Mouse (Mus musculus): ENCODE results near the gene Htr6. TPM values are rescaled to one million over a fixed set of nuclear protein-coding genes. Genes with fewer than 3 reads are reported as not detected.

The Htr6 gene
- polyA plus RNA-seq, 1 experiment from 2014 or later: 0.51 TPM

GRCm38 (mm10) chr4:139101546-139101945 is 26.2 kb upstream of the Htr6 start:
- Histone ChIP-seq H3K27me3 (no peaks in the 10 kb centered on the region), H3K9ac (no peak overlapping the region), H3K27ac (peak overlapping the region; percentile 86), H3K36me3 (peaks cover 31% of the 10 kb centered on the region), H3K4me3 (no peak overlapping the region), H3K4me1 (peaks cover 64% of the 10 kb centered on the region), H3K4me2 (peak overlapping the region; percentile 4; the same call in 1 of the 2 replicates), H3K9me3 (no peaks in the 10 kb centered on the region)
- no peak for ATAC-seq (ENCODE audit: insufficient number of reproducible peaks, insufficient read depth, low FRiP score, low TSS enrichment, low read depth)
- WGBS: 39% methylated on average over 6 of the region's 6 CpGs

- no peak overlapping the region for H3K4me3 ChIP-seq
- peaks cover 60% of the 10 kb centered on the region for H3K4me1 ChIP-seq
- no peak overlapping the region; the same call in 1 of the 2 replicates for H3K27ac ChIP-seq
- no peaks in the 10 kb centered on the region for H3K9me3 ChIP-seq
- H3K36me3 ChIP-seq: peaks cover 31% of the 10 kb centered on the region
- no peak for ATAC-seq (ENCODE audit: insufficient number of reproducible peaks, insufficient read depth, low FRiP score, low TSS enrichment, low read depth)
- H3K27me3 ChIP-seq: no peaks in the 10 kb centered on the region
- no peak overlapping the region for H3K9ac ChIP-seq
- no peak overlapping the region for H3K4me2 ChIP-seq
- WGBS: 93% methylated on average over 8 of the region's 8 CpGs
Measured at GRCm38 (mm10) chr4:139100326-139100725, 25.0 kb upstream of the Htr6 start.

- H3K9ac ChIP-seq: no peak overlapping the region
- H3K27ac ChIP-seq: no peak overlapping the region
- H3K4me1 ChIP-seq: peaks cover 46% of the 10 kb centered on the region
- WGBS: 70% methylated on average over 5 of the region's 5 CpGs
- peaks cover 22% of the 10 kb centered on the region; the same call in 1 of the 2 replicates for H3K27me3 ChIP-seq
- peaks cover under 1% of the 10 kb centered on the region; the same call in 1 of the 2 replicates for H3K36me3 ChIP-seq
- H3K4me2 ChIP-seq: no peak overlapping the region
- no peak for ATAC-seq (ENCODE audit: insufficient number of reproducible peaks, insufficient read depth, low FRiP score, low TSS enrichment, low read depth)
- H3K9me3 ChIP-seq: no peaks in the 10 kb centered on the region
- no peak overlapping the region for H3K4me3 ChIP-seq
Measured at GRCm38 (mm10) chr4:139096201-139096600, 20.8 kb upstream of the Htr6 start.

- Histone ChIP-seq H3K4me1 (peaks cover 46% of the 10 kb centered on the region), H3K9me3 (no peaks in the 10 kb centered on the region), H3K27ac (no peak overlapping the region), H3K27me3 (peaks cover 22% of the 10 kb centered on the region; the same call in 1 of the 2 replicates), H3K9ac (no peak overlapping the region), H3K4me3 (no peak overlapping the region), H3K36me3 (no peaks in the 10 kb centered on the region), H3K4me2 (no peak overlapping the region)
- 29% methylated on average over 1 of the region's 1 CpGs for WGBS
- ATAC-seq (ENCODE audit: insufficient number of reproducible peaks, insufficient read depth, low FRiP score, low TSS enrichment, low read depth): no peak
Measured at GRCm38 (mm10) chr4:139095406-139095805, 20.0 kb upstream of the Htr6 start.

- H3K27me3 ChIP-seq: peaks cover 22% of the 10 kb centered on the region; the same call in 1 of the 2 replicates
- H3K4me2 ChIP-seq: peak overlapping the region; percentile 80
- H3K36me3 ChIP-seq: peaks cover 3% of the 10 kb centered on the region; the same call in 1 of the 2 replicates
- ATAC-seq (ENCODE audit: insufficient number of reproducible peaks, insufficient read depth, low FRiP score, low TSS enrichment, low read depth): no peak
- peak overlapping the region; percentile 83 for H3K27ac ChIP-seq
- H3K4me3 ChIP-seq: peak overlapping the region; percentile 83
- peaks cover 55% of the 10 kb centered on the region for H3K4me1 ChIP-seq
- peak overlapping the region; percentile 97 for H3K9ac ChIP-seq
- 13% methylated on average over 13 of the region's 13 CpGs for WGBS
- no peaks in the 10 kb centered on the region for H3K9me3 ChIP-seq
Measured at GRCm38 (mm10) chr4:139093196-139093530, 17.8 kb upstream of the Htr6 start.

GRCm38 (mm10) chr4:139092356-139093195 is 17.2 kb upstream of the Htr6 start, which contains the start of gene Nbl1:
TSS of gene Nbl1 (minus strand) at chr4:139092993.
- H3K9me3 ChIP-seq: no peaks in the 10 kb centered on the region
- peak within 1 kb of the TSS; percentile 97 for H3K9ac ChIP-seq
- H3K27me3 ChIP-seq: peaks cover 22% of the 10 kb centered on the region; the same call in 1 of the 2 replicates
- peaks cover 3% of the 10 kb centered on the region; the same call in 1 of the 2 replicates for H3K36me3 ChIP-seq
- H3K4me1 ChIP-seq: peaks cover 59% of the 10 kb centered on the region
- peak within 1 kb of the TSS; percentile 83 for H3K4me3 ChIP-seq
- peak within 1 kb of the TSS; percentile 80 for H3K4me2 ChIP-seq
- peak; percentile 38; the same call in 1 of the 2 replicates for ATAC-seq (ENCODE audit: insufficient number of reproducible peaks, insufficient read depth, low FRiP score, low TSS enrichment, low read depth)
- H3K27ac ChIP-seq: peak within 1 kb of the TSS; percentile 83
- WGBS: under 1% methylated on average over 97 of the region's 105 CpGs

GRCm38 (mm10) chr4:139091478-139092355 is 16.3 kb upstream of the Htr6 start:
- Histone ChIP-seq H3K4me1 (peaks cover 62% of the 10 kb centered on the region), H3K9me3 (no peaks in the 10 kb centered on the region), H3K27me3 (peaks cover 22% of the 10 kb centered on the region; the same call in 1 of the 2 replicates), H3K36me3 (peaks cover 3% of the 10 kb centered on the region; the same call in 1 of the 2 replicates), H3K27ac (peak overlapping the region; percentile 83), H3K4me3 (peak overlapping the region; percentile 83), H3K9ac (peak overlapping the region; percentile 97), H3K4me2 (peak overlapping the region; percentile 80)
- WGBS: 2% methylated on average over 28 of the region's 28 CpGs
- no peak; the same call in 1 of the 2 replicates for ATAC-seq (ENCODE audit: insufficient number of reproducible peaks, insufficient read depth, low FRiP score, low TSS enrichment, low read depth)

GRCm38 (mm10) chr4:139091066-139091465 is 15.7 kb upstream of the Htr6 start:
- 26% methylated on average over 7 of the region's 7 CpGs for WGBS
- H3K9me3 ChIP-seq: no peaks in the 10 kb centered on the region
- ATAC-seq (ENCODE audit: insufficient number of reproducible peaks, insufficient read depth, low FRiP score, low TSS enrichment, low read depth): no peak
- peak overlapping the region; percentile 97 for H3K9ac ChIP-seq
- H3K27ac ChIP-seq: peak overlapping the region; percentile 83
- H3K36me3 ChIP-seq: peaks cover 3% of the 10 kb centered on the region; the same call in 1 of the 2 replicates
- peak overlapping the region; percentile 83 for H3K4me3 ChIP-seq
- H3K4me2 ChIP-seq: peak overlapping the region; percentile 80
- H3K27me3 ChIP-seq: peaks cover 22% of the 10 kb centered on the region; the same call in 1 of the 2 replicates
- H3K4me1 ChIP-seq: peaks cover 63% of the 10 kb centered on the region

GRCm38 (mm10) chr4:139090303-139090940 is 15.1 kb upstream of the Htr6 start:
- Histone ChIP-seq H3K4me1 (peaks cover 64% of the 10 kb centered on the region), H3K4me3 (peak overlapping the region; percentile 83), H3K4me2 (peak overlapping the region; percentile 80), H3K27me3 (peaks cover 22% of the 10 kb centered on the region; the same call in 1 of the 2 replicates), H3K9ac (peak overlapping the region; percentile 97), H3K27ac (peak overlapping the region; percentile 83), H3K9me3 (no peaks in the 10 kb centered on the region), H3K36me3 (peaks cover 4% of the 10 kb centered on the region)
- ATAC-seq (ENCODE audit: insufficient number of reproducible peaks, insufficient read depth, low FRiP score, low TSS enrichment, low read depth): no peak
- 53% methylated on average over 15 of the region's 15 CpGs for WGBS

GRCm38 (mm10) chr4:139088982-139089671 is 13.8 kb upstream of the Htr6 start:
- Histone ChIP-seq H3K27ac (0 out of 2 replicates have a peak overlapping the region, but pooled peaks have one; percentile 12), H3K9me3 (no peaks in the 10 kb centered on the region), H3K9ac (peak overlapping the region; percentile 40), H3K4me3 (no peak overlapping the region), H3K4me2 (peak overlapping the region; percentile 80), H3K4me1 (peaks cover 62% of the 10 kb centered on the region), H3K36me3 (peaks cover 16% of the 10 kb centered on the region), H3K27me3 (peaks cover 22% of the 10 kb centered on the region; the same call in 1 of the 2 replicates)
- no peak for ATAC-seq (ENCODE audit: insufficient number of reproducible peaks, insufficient read depth, low FRiP score, low TSS enrichment, low read depth)
- WGBS: 54% methylated on average over 9 of the region's 9 CpGs

Data from embryonic facial prominence, embryonic 13.5 days (tissue).